Mouse (Mus musculus) frontal cortex, postnatal 36 days (tissue): ENCODE results near the gene Ccl9.

ENCODE experiments used
- DNase-seq, 2 experiments: peaks; one replicate each; pipeline ENCODE4 v3.0.0; 2022; ENCODE audit warnings: low spot score in 2 of 2

Ccl9 gene

GRCm38 (mm10) chr11:83578186-83578760, at the start of gene Ccl9:
Gene Ccl9 (minus strand): TSS chr11:83578636.
- DNase-seq: no peak

GRCm38 (mm10) chr11:83623586-83623985, 45.1 kb upstream of the Ccl9 start:
- no peak for DNase-seq

- no peak for DNase-seq
Observed at GRCm38 (mm10) chr11:83619037-83619436, 40.6 kb upstream of the Ccl9 start.

GRCm38 (mm10) chr11:83618238-83618637, 39.8 kb upstream of the Ccl9 start:
- no peak for DNase-seq

- no peak for DNase-seq
Observed at GRCm38 (mm10) chr11:83616586-83616985, 38.1 kb upstream of the Ccl9 start.

- no peak for DNase-seq
Observed at GRCm38 (mm10) chr11:83610900-83611299, 32.5 kb upstream of the Ccl9 start.

GRCm38 (mm10) chr11:83606396-83606795, 28.0 kb upstream of the Ccl9 start:
- DNase-seq: no peak

GRCm38 (mm10) chr11:83605535-83605934, 27.1 kb upstream of the Ccl9 start:
- no peak for DNase-seq

- DNase-seq: no peak
Observed at GRCm38 (mm10) chr11:83604698-83605097, 26.3 kb upstream of the Ccl9 start.

GRCm38 (mm10) chr11:83603399-83603798, 25.0 kb upstream of the Ccl9 start:
- no peak for DNase-seq

GRCm38 (mm10) chr11:83600576-83600975, 22.1 kb upstream of the Ccl9 start:
- DNase-seq: no peak

GRCm38 (mm10) chr11:83598991-83599390, 20.6 kb upstream of the Ccl9 start:
- DNase-seq: no peak

- DNase-seq: no peak
Observed at GRCm38 (mm10) chr11:83598207-83598837, 19.9 kb upstream of the Ccl9 start.

GRCm38 (mm10) chr11:83597796-83598195, 19.4 kb upstream of the Ccl9 start:
- no peak for DNase-seq

- DNase-seq: no peak
Observed at GRCm38 (mm10) chr11:83595669-83596455, 17.4 kb upstream of the Ccl9 start.

- DNase-seq: no peak
Observed at GRCm38 (mm10) chr11:83593453-83593852, 15.0 kb upstream of the Ccl9 start.

- no peak for DNase-seq
Observed at GRCm38 (mm10) chr11:83592853-83593252, 14.4 kb upstream of the Ccl9 start, which contains the start of gene Ccl6. Gene Ccl6 (minus strand): TSS chr11:83593087.

- no peak for DNase-seq
Observed at GRCm38 (mm10) chr11:83584232-83584631, 5.8 kb upstream of the Ccl9 start.

- DNase-seq: no peak
Observed at GRCm38 (mm10) chr11:83583450-83583754, 5.0 kb upstream of the Ccl9 start.

- no peak for DNase-seq
Observed at GRCm38 (mm10) chr11:83582626-83583449, 4.4 kb upstream of the Ccl9 start.

GRCm38 (mm10) chr11:83581626-83582610, 3.5 kb upstream of the Ccl9 start:
- DNase-seq: no peak
